Mouse (Mus musculus): ENCODE data around the gene Cavin2. TPM values are rescaled to one million over a fixed set of nuclear protein-coding genes. Genes with fewer than 3 reads are reported as not detected.
A peak's percentile ranks its signal among the peaks of the same experiment; 100 is the strongest.

The Cavin2 gene
- polyA plus RNA-seq, 1 experiment from 2014 or later: 6.5 TPM

GRCm38 (mm10) chr1:51290634-51291033 is 1.7 kb downstream of the Cavin2 start:
- H3K4me1 ChIP-seq (ENCODE audit: control insufficient read depth, insufficient read depth, low read length): no peaks in the 10 kb centered on the region
- H3K9ac ChIP-seq (ENCODE audit: low read depth, low read length): no peak overlapping the region
- ATAC-seq: peak; percentile 70; the same call in 1 of the 2 replicates
- no peaks in the 10 kb centered on the region for H3K27me3 ChIP-seq (ENCODE audit: control insufficient read depth, insufficient read depth, low read depth, low read length)
- no peaks in the 10 kb centered on the region for H3K9me3 ChIP-seq (replicated peaks; ENCODE audit: control insufficient read depth, low read length, poor library complexity, severe bottlenecking)
- H3K36me3 ChIP-seq (ENCODE audit: control insufficient read depth, insufficient read depth, low read length): no peaks in the 10 kb centered on the region
- no peak overlapping the region for H3K27ac ChIP-seq (ENCODE audit: low read length)
- 59% methylated on average over 4 of the region's 4 CpGs for WGBS
- no peak overlapping the region for H3K4me3 ChIP-seq (ENCODE audit: low read depth, low read length)
- H3K4me2 ChIP-seq (ENCODE audit: low read length): no peak overlapping the region

- no peaks in the 10 kb centered on the region for H3K4me1 ChIP-seq (ENCODE audit: control insufficient read depth, insufficient read depth, low read length)
- 89% methylated on average over 4 of the region's 4 CpGs for WGBS
- H3K27me3 ChIP-seq (ENCODE audit: control insufficient read depth, insufficient read depth, low read depth, low read length): no peaks in the 10 kb centered on the region
- no peak overlapping the region for H3K9ac ChIP-seq (ENCODE audit: low read depth, low read length)
- no peak for ATAC-seq
- H3K4me3 ChIP-seq (ENCODE audit: low read depth, low read length): no peak overlapping the region
- H3K4me2 ChIP-seq (ENCODE audit: low read length): no peak overlapping the region
- no peak overlapping the region for H3K27ac ChIP-seq (ENCODE audit: low read length)
- no peaks in the 10 kb centered on the region for H3K9me3 ChIP-seq (replicated peaks; ENCODE audit: control insufficient read depth, low read length, poor library complexity, severe bottlenecking)
- H3K36me3 ChIP-seq (ENCODE audit: control insufficient read depth, insufficient read depth, low read length): no peaks in the 10 kb centered on the region
These were observed 3.4 kb downstream of the Cavin2 start for GRCm38 (mm10) chr1:51292348-51292747.

GRCm38 (mm10) chr1:51300295-51300930 is 11.5 kb downstream of the Cavin2 start:
- Histone ChIP-seq H3K27ac (ENCODE audit: low read length) (no peak overlapping the region), H3K4me1 (ENCODE audit: control insufficient read depth, insufficient read depth, low read length) (no peaks in the 10 kb centered on the region), H3K9ac (ENCODE audit: low read depth, low read length) (no peak overlapping the region), H3K9me3 (replicated peaks; ENCODE audit: control insufficient read depth, low read length, poor library complexity, severe bottlenecking) (no peaks in the 10 kb centered on the region), H3K4me2 (ENCODE audit: low read length) (no peak overlapping the region), H3K27me3 (ENCODE audit: control insufficient read depth, insufficient read depth, low read depth, low read length) (no peaks in the 10 kb centered on the region), H3K36me3 (ENCODE audit: control insufficient read depth, insufficient read depth, low read length) (no peaks in the 10 kb centered on the region), H3K4me3 (ENCODE audit: low read depth, low read length) (no peak overlapping the region)
- 83% methylated on average over 11 of the region's 11 CpGs for WGBS
- no peak for ATAC-seq

- Histone ChIP-seq H3K27me3 (ENCODE audit: control insufficient read depth, insufficient read depth, low read depth, low read length) (no peaks in the 10 kb centered on the region), H3K4me2 (ENCODE audit: low read length) (no peak overlapping the region), H3K27ac (ENCODE audit: low read length) (no peak overlapping the region), H3K9ac (ENCODE audit: low read depth, low read length) (no peak overlapping the region), H3K4me1 (ENCODE audit: control insufficient read depth, insufficient read depth, low read length) (no peaks in the 10 kb centered on the region), H3K36me3 (ENCODE audit: control insufficient read depth, insufficient read depth, low read length) (no peaks in the 10 kb centered on the region), H3K9me3 (replicated peaks; ENCODE audit: control insufficient read depth, low read length, poor library complexity, severe bottlenecking) (no peaks in the 10 kb centered on the region), H3K4me3 (ENCODE audit: low read depth, low read length) (no peak overlapping the region)
- ATAC-seq: no peak
- 84% methylated on average over 3 of the region's 3 CpGs for WGBS
These were observed 18.1 kb downstream of the Cavin2 start for GRCm38 (mm10) chr1:51307056-51307455.

- no peak overlapping the region for H3K4me3 ChIP-seq (ENCODE audit: low read depth, low read length)
- no peak overlapping the region for H3K27ac ChIP-seq (ENCODE audit: low read length)
- H3K27me3 ChIP-seq (ENCODE audit: control insufficient read depth, insufficient read depth, low read depth, low read length): no peaks in the 10 kb centered on the region
- WGBS: 24% methylated on average over 2 of the region's 2 CpGs
- H3K9ac ChIP-seq (ENCODE audit: low read depth, low read length): no peak overlapping the region
- no peak for ATAC-seq
- H3K36me3 ChIP-seq (ENCODE audit: control insufficient read depth, insufficient read depth, low read length): no peaks in the 10 kb centered on the region
- no peak overlapping the region for H3K4me2 ChIP-seq (ENCODE audit: low read length)
- peaks cover 2% of the 10 kb centered on the region; the same call in 1 of the 2 replicates for H3K9me3 ChIP-seq (replicated peaks; ENCODE audit: control insufficient read depth, low read length, poor library complexity, severe bottlenecking)
- no peaks in the 10 kb centered on the region for H3K4me1 ChIP-seq (ENCODE audit: control insufficient read depth, insufficient read depth, low read length)
These were observed 26.6 kb downstream of the Cavin2 start for GRCm38 (mm10) chr1:51315476-51315875.

- Histone ChIP-seq H3K36me3 (ENCODE audit: control insufficient read depth, insufficient read depth, low read length) (no peaks in the 10 kb centered on the region), H3K9ac (ENCODE audit: low read depth, low read length) (no peak overlapping the region), H3K4me2 (ENCODE audit: low read length) (no peak overlapping the region), H3K4me3 (ENCODE audit: low read depth, low read length) (no peak overlapping the region), H3K27me3 (ENCODE audit: control insufficient read depth, insufficient read depth, low read depth, low read length) (no peaks in the 10 kb centered on the region), H3K9me3 (replicated peaks; ENCODE audit: control insufficient read depth, low read length, poor library complexity, severe bottlenecking) (no peaks in the 10 kb centered on the region), H3K27ac (ENCODE audit: low read length) (no peak overlapping the region), H3K4me1 (ENCODE audit: control insufficient read depth, insufficient read depth, low read length) (no peaks in the 10 kb centered on the region)
- no peak for ATAC-seq
- WGBS: 80% methylated on average over 6 of the region's 6 CpGs
These were observed 34.6 kb downstream of the Cavin2 start for GRCm38 (mm10) chr1:51323506-51323905.

- Histone ChIP-seq H3K4me2 (ENCODE audit: low read length) (no peak overlapping the region), H3K27ac (ENCODE audit: low read length) (no peak overlapping the region), H3K4me3 (ENCODE audit: low read depth, low read length) (no peak overlapping the region), H3K9me3 (replicated peaks; ENCODE audit: control insufficient read depth, low read length, poor library complexity, severe bottlenecking) (no peaks in the 10 kb centered on the region), H3K27me3 (ENCODE audit: control insufficient read depth, insufficient read depth, low read depth, low read length) (no peaks in the 10 kb centered on the region), H3K9ac (ENCODE audit: low read depth, low read length) (no peak overlapping the region), H3K4me1 (ENCODE audit: control insufficient read depth, insufficient read depth, low read length) (peaks cover 11% of the 10 kb centered on the region), H3K36me3 (ENCODE audit: control insufficient read depth, insufficient read depth, low read length) (no peaks in the 10 kb centered on the region)
- WGBS: 94% methylated on average over 1 of the region's 1 CpGs
- no peak for ATAC-seq
These were observed 39.6 kb downstream of the Cavin2 start for GRCm38 (mm10) chr1:51328541-51328940.

GRCm38 (mm10) chr1:51332986-51333385 is 44.1 kb downstream of the Cavin2 start:
- Histone ChIP-seq H3K36me3 (ENCODE audit: control insufficient read depth, insufficient read depth, low read length) (no peaks in the 10 kb centered on the region), H3K27me3 (ENCODE audit: control insufficient read depth, insufficient read depth, low read depth, low read length) (no peaks in the 10 kb centered on the region), H3K4me1 (ENCODE audit: control insufficient read depth, insufficient read depth, low read length) (peaks cover 18% of the 10 kb centered on the region), H3K9ac (ENCODE audit: low read depth, low read length) (0 out of 2 replicates have a peak overlapping the region, but pooled peaks have one; percentile 22), H3K4me2 (ENCODE audit: low read length) (peak overlapping the region; percentile 52), H3K27ac (ENCODE audit: low read length) (peak overlapping the region; percentile 79), H3K4me3 (ENCODE audit: low read depth, low read length) (no peak overlapping the region), H3K9me3 (replicated peaks; ENCODE audit: control insufficient read depth, low read length, poor library complexity, severe bottlenecking) (no peaks in the 10 kb centered on the region)
- no peak for ATAC-seq
- WGBS: 48% methylated on average over 6 of the region's 6 CpGs

- Histone ChIP-seq H3K4me2 (ENCODE audit: low read length) (peak overlapping the region; percentile 52), H3K4me1 (ENCODE audit: control insufficient read depth, insufficient read depth, low read length) (peaks cover 18% of the 10 kb centered on the region), H3K4me3 (ENCODE audit: low read depth, low read length) (peak overlapping the region; percentile 20; the same call in 1 of the 2 replicates), H3K36me3 (ENCODE audit: control insufficient read depth, insufficient read depth, low read length) (no peaks in the 10 kb centered on the region), H3K9me3 (replicated peaks; ENCODE audit: control insufficient read depth, low read length, poor library complexity, severe bottlenecking) (no peaks in the 10 kb centered on the region), H3K9ac (ENCODE audit: low read depth, low read length) (peak overlapping the region; percentile 22; the same call in 1 of the 2 replicates), H3K27me3 (ENCODE audit: control insufficient read depth, insufficient read depth, low read depth, low read length) (no peaks in the 10 kb centered on the region), H3K27ac (ENCODE audit: low read length) (peak overlapping the region; percentile 83)
- peak; percentile 95 for ATAC-seq
- 16% methylated on average over 18 of the region's 18 CpGs for WGBS
These were observed 44.8 kb downstream of the Cavin2 start for GRCm38 (mm10) chr1:51333557-51334285.

Data from midbrain, embryonic 16.5 days (tissue).